Mouse (Mus musculus): ENCODE results near the gene Carm1.
"Not testable (repeated sequence)": the region's sequence is repeated elsewhere in the genome, so short reads cannot be mapped to it uniquely, and the experiment has no call there.

Carm1 gene

DNA sequence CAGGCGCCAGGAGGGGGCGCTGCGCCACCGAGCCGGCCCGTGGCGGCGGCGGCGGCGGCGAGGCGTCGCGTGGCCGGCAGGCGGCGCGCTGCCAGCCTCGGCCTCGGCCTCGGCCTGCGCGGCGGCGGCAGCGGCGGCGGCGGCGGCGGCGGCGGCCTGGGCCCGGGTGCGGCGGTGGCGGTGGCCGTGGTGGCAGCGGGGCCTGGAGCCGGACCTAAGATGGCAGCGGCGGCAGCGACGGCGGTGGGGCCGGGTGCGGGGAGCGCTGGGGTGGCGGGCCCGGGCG is at the start of gene Carm1:
TSS of gene Carm1 (plus strand) at position 106 of the 286 bp plus-strand sequence.
- no peak for DNase-seq

- no peak for DNase-seq
Measured at GRCm38 (mm10) chr9:21497050-21497542, 49.6 kb upstream of the Carm1 start.

- no peak for DNase-seq
Measured at GRCm38 (mm10) chr9:21497664-21498063, 49.0 kb upstream of the Carm1 start.

GRCm38 (mm10) chr9:21498284-21498902 is 48.3 kb upstream of the Carm1 start:
- DNase-seq = no peak

DNA sequence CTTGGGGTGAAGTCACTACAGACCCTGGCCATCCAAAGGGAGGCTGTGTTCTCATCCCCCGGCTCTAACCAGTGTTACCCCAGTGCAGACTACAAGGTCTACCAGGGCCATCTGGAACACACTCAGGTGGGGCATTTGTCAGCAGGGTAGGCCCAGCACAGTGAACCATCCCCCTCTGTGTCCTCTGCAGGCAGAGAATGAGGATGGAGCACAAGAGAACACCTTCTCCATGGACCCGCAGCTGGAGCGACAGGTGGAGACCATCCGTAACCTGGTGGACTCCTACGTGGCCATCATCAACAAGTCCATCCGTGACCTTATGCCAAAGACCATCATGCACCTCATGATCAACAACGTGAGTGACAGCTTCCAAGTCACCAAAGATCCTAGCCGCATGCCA is 43.3 kb upstream of the Carm1 start:
- DNase-seq = no peak

- no peak for DNase-seq
Measured at GRCm38 (mm10) chr9:21505767-21506166, 40.9 kb upstream of the Carm1 start.

DNA sequence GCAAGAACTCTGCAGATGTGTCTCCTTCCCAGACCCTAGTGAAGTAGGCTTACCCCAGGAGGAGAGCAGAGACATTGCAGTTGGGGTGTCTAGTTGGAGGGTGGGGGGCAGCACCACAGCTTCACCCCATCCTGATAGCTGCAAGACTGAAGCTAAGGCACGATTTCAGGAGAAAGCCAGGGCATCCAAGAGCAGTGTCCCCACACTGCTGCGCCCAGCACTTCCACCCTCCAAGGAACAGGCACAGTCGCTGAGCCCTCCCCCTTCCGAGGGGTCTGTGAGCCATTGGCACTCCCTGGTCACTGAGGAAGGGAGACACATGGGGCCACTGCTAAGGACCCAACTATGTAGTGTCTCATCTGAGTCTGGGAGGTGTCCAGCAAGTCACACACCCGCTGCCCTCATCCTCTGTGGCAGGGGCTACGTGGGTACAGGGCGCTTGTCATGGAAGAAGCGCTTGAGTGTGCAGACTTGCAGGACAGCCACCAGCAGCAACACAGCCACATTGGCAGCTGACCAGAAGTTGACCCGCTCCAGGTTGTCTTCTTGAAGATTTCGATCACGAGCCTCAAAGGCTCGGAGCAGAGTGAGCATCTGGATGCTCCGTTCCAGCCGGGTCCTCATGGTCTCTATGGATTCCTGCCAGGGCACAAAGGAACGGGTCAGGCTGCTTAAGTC is 38.8 kb upstream of the Carm1 start:
- no peak for DNase-seq

GRCm38 (mm10) chr9:21508871-21509404 is 37.8 kb upstream of the Carm1 start:
- no peak for DNase-seq

- DNase-seq = peak; percentile 89
Measured at GRCm38 (mm10) chr9:21509772-21510688, 36.7 kb upstream of the Carm1 start, which contains the start of gene Tmed1. Gene Tmed1, minus strand, starts transcription at chr9:21510252.

GRCm38 (mm10) chr9:21510689-21511015 is 36.0 kb upstream of the Carm1 start:
- no peak for DNase-seq

GRCm38 (mm10) chr9:21511052-21511451 is 35.6 kb upstream of the Carm1 start:
- no peak for DNase-seq

DNA sequence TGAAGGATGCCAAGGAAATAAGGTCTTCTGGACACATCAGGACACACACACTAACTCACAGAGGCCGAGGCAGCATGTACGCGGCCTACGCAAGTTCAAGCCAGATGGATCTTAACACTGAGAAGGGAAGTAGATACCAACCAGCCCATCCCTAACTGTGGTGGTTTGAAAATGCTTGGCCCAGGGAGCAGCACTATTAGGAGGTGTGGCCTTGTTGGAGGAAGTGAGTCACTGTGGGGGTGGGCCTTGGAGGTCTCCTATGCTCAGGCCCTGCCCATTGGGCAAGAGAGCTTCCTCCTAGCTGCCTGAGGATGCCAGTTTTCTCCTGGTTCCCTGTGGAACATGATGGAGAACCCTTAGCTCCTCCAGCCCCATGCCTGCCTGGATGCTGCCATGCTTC is 33.2 kb upstream of the Carm1 start:
- no peak for DNase-seq

DNA sequence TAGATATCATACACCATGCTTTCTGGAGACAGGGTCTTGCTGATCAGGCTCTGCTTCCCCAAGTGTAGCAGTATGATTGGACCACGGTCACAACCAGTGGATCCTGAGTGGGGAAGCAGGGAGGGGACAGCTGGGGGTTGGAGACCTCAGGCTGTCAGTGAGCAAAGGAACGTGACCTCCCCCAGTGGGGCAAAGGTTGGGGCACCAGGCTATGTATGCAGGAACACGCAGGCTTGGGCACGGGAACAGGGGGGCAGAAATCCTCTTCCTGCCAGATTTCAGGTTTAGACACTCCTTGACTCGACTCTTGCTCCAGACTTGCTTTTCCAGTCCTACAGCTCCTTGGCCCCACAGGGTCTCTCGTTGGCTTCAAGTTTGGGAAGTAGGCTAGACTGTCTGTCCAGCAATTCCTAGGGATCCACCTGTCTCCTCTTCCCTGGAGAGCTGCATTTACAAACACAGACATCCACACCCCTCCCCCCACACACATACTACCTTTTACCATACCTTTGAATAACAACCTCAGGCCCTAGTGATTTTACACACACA is 28.7 kb upstream of the Carm1 start:
- DNase-seq = no peak

- DNase-seq = not testable (repeated sequence)
Measured at GRCm38 (mm10) chr9:21518690-21519089, 28.0 kb upstream of the Carm1 start.

DNA sequence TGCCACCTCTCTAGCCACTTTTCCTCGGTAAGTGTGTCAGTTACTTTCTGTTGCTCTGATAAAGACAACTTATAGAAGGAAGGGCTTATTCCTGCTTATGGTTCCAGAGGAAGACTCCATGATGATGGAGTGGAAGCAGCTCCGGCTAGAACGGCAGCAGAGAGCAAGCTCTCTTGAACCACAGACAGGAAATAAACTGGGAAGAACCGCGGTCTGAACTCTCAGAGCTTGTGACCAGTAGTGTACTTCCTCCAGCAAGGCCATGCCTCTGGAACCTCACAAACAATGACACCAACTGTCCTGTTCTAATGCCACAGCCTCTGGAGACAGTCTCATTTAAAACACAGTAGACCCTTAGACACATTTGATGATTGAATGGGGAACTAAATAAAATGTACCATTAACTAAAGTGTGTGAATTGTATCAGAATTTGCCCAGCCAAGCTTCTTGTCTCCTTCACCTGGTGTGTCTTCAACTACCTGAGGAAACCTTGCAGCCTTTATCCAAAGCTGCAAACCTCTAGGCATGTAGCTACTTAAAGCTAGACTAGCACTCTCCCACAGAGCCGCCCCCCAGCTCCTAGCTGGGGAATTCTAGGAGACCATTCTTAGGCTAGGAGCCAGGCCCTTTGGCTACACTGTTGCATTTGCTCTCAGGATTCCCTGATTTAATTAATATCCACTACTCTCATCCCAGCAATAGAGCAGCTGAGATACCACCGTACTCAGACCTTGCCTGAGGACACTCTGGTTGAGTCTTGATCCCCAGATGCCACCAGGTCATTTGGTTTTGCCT is 21.4 kb upstream of the Carm1 start:
- DNase-seq = no peak

- DNase-seq = no peak
Measured at GRCm38 (mm10) chr9:21525937-21526633, 20.6 kb upstream of the Carm1 start, which contains the start of gene AB124611. Gene AB124611, plus strand, starts transcription at chr9:21526176.

- DNase-seq = no peak
Measured at GRCm38 (mm10) chr9:21526634-21526944, 20.1 kb upstream of the Carm1 start.

DNA sequence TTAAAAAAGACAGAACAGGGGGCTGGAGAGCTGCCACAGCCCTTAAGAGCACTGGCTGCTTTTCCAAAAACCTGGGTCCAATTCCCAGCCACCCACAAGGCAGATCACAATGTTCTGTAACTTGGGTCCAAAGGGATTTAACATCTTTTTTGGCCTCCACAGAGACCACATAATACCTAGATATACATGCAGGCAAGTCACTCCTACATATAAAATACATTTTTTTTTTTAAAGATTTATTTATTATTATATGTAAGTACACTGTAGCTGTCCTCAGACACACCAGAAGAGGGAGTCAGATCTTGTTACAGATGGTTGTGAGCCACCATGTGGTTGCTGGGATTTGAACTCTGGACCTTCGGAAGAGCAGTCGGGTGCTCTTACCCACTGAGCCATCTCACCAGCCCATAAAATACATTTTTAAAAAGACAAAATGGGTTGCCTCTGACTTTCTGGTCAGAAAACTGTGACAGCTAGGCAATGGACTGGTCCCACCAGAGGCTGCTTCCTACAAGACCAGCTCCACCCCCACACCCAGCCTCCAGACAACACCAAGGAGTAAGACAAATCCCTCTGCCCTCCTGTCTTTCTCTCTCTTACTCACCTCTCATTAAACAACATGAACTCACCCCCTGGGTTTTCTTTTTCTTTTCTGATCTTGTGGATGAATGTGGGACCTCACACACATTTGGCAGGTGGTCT is 19.4 kb upstream of the Carm1 start:
- DNase-seq = no peak

DNA sequence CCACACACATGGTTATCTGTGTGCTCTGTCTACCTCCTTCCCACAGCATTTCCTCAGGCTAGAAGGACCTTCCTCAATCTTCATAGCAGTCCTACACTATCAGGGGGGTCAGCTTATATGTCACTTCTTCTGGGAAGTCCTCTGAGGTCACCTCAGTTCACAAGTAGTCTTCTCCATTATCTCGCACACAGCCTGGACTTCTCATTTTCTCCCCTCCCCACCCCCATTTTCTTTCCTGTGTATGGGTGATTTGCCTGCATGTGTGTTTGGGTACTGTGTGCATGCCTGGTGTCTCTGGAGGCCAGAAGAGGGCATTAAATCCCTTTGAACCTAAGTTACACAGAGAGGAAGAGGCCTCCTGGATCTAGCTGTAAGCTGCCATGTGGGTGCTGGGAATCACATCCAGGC is 18.8 kb upstream of the Carm1 start:
- no peak for DNase-seq

DNA sequence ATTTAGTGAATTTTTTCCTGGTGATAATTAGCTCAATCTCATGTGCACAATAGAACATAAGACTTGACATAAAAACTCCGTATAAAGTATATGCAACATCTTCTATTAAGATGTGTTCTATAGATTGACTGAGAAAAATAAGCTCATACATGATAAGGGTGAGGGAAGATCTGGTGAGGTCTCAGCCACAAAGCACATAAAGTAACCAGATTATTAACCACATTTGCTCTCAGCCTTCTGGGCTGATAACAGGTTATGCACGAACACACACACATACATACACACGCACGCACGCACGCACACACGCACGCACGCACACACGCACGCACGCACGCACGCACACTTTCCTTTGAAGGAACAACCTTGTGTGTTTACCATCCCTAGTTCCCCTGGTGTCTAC is 10.2 kb upstream of the Carm1 start:
- DNase-seq = no peak

GRCm38 (mm10) chr9:21537009-21537408 is 9.7 kb upstream of the Carm1 start:
- no peak for DNase-seq

All from right cerebral cortex, postnatal 4 days (tissue).